Mouse (Mus musculus): ENCODE data around the gene Wipf3.

- TF ChIP-seq CTCF (IDR thresholded peaks at IDR 0.05; ENCODE audit: low read depth, low read length) = no peak
- no peak for TF ChIP-seq EP300 (IDR thresholded peaks at IDR 0.05; ENCODE audit: insufficient read depth, low read depth, low read length)
- TF ChIP-seq POLR2A (IDR thresholded peaks at IDR 0.05; ENCODE audit: insufficient read depth, low read length) = no peak
Measured at GRCm38 (mm10) chr6:54382636-54383035, 46.8 kb upstream of the Wipf3 start.
